Mouse (Mus musculus) cortical plate, adult 2 months (tissue): ENCODE measurements around the gene Msi2.

Source experiments
- CTCF ChIP-seq: fragments of 200-500 bp; IDR thresholded peaks from 2 replicates; pipeline ENCODE4 v1.5.1; 2011; ENCODE audit warnings: mild to moderate bottlenecking, control low read depth, low read length; ENCODE audit not compliant: insufficient read depth; ENCODE audit errors: extremely low read depth
- POLR2A ChIP-seq: fragments of 200-500 bp; IDR thresholded peaks from 2 replicates; pipeline ENCODE4 v1.6.1; 2011; ENCODE audit warnings: mild to moderate bottlenecking, low read length, control low read depth; ENCODE audit not compliant: insufficient read depth; ENCODE audit errors: extremely low read depth

- TF ChIP-seq POLR2A (no peak), CTCF (no peak)
Observed at GRCm38 (mm10) chr11:88727768-88728507, 9.6 kb upstream of the Msi2 start.
